Mouse (Mus musculus) small intestine, adult 2 months (tissue): Measurements from ENCODE around the gene AC161166.1.

Experiments
- CTCF ChIP-seq: fragments of 200-500 bp; IDR thresholded peaks from 2 replicates; pipeline ENCODE4 v1.5.1; 2012; ENCODE audit warnings: low read depth, mild to moderate bottlenecking, control low read depth, inconsistent platforms, low read length, moderate library complexity, mixed read lengths; ENCODE audit not compliant: insufficient replicate concordance, insufficient read length; ENCODE audit errors: extremely low read depth
- POLR2A ChIP-seq: fragments of 200-500 bp; IDR thresholded peaks from 2 replicates; pipeline ENCODE4 v1.6.1; 2012; ENCODE audit warnings: low read depth, mild to moderate bottlenecking, control low read depth, inconsistent platforms, low read length, moderate library complexity

DNA sequence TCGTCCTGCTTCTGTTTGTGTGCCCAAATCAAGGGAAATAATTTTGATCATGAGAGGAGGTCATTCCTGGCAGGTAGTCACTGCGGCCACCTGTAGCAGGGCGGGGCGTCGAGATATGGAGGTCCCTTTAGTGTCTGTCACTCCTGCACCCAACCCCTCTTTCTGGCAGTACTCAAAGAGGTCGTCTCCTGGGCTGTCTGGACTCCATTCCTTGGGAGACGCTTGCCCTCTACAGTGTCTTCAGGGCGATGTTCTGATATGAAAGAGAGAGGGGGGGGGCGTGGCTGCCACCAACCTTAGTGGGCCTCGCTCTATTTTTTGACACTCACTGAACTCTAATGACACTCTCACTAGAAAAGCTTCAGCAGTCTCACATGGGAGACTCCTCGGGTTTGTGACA is 17.3 kb upstream of the AC161166.1 start:
- TF ChIP-seq CTCF (no peak), POLR2A (no peak)
